Mouse (Mus musculus) CH12.LX (cell line): ENCODE results near the gene Ascc2. TPM values are rescaled to one million over a fixed set of nuclear protein-coding genes. Genes with fewer than 3 reads are reported as not detected.

ENCODE experiments used
- DNase-seq: peaks from one replicate; pipeline ENCODE4 v3.0.0-alpha.2; 2013; ENCODE audit errors: extremely low read depth
- H3K27ac ChIP-seq: 2 replicates; pipeline ENCODE4 v1.5.1; 2012; ENCODE audit warnings: low read depth, mild to moderate bottlenecking, control low read depth, moderate library complexity; ENCODE audit not compliant: insufficient read depth
- H3K27me3 ChIP-seq: replicated peaks from 2 replicates; pipeline ENCODE3; 2012; ENCODE audit warnings: inconsistent platforms
- H3K36me3 ChIP-seq, 2 experiments: replicated peaks in 1 of 2; 2 replicates each; pipeline versions ENCODE3 to v1.6.1; 2012; ENCODE audit warnings: inconsistent platforms in 1 of 2, low read length in 1 of 2, mild to moderate bottlenecking in 1 of 2, mixed read lengths in 1 of 2, moderate library complexity in 1 of 2; ENCODE audit not compliant: control insufficient read depth in 1 of 2, insufficient read depth in 1 of 2
- H3K4me1 ChIP-seq, 2 experiments: 2 replicates each; pipeline ENCODE4 v1.6.1; 2012; ENCODE audit warnings: inconsistent platforms in 1 of 2, moderate library complexity in 1 of 2; ENCODE audit not compliant: insufficient read depth in 2 of 2, control insufficient read depth in 1 of 2
- H3K4me2 ChIP-seq: 2 replicates; pipeline ENCODE4 v1.6.1; 2012; ENCODE audit warnings: low read depth, mild to moderate bottlenecking, control low read depth; ENCODE audit not compliant: poor library complexity, insufficient read depth, severe bottlenecking
- H3K4me3 ChIP-seq, 3 experiments: fragments of 150-350 bp in 1 of 3; sonication (generic) in 1 of 3; replicated peaks in 1 of 3; 2 replicates each; pipeline versions ENCODE3 to v1.5.1; 2011 to 2012; ENCODE audit warnings: low read depth in 2 of 3, low read length in 2 of 3, mild to moderate bottlenecking in 2 of 3, moderate library complexity in 2 of 3, control low read depth in 1 of 3, improper control_type of control experiment in 1 of 3, inconsistent platforms in 1 of 3, mixed read lengths in 1 of 3; ENCODE audit not compliant: poor library complexity in 1 of 3
- H3K79me2 ChIP-seq: replicated peaks from 2 replicates; pipeline ENCODE4 v1.6.1; 2012; ENCODE audit warnings: mild to moderate bottlenecking, moderate library complexity; ENCODE audit not compliant: control insufficient read depth, poor library complexity, insufficient read depth, severe bottlenecking; ENCODE audit errors: extremely low read depth
- H3K9ac ChIP-seq: 2 replicates; pipeline ENCODE4 v1.6.1; 2012; ENCODE audit warnings: low read depth, mild to moderate bottlenecking, control low read depth, moderate library complexity; ENCODE audit not compliant: insufficient read depth
- H3K9me3 ChIP-seq: replicated peaks from 2 replicates; pipeline ENCODE3; 2012; ENCODE audit warnings: low read length, inconsistent platforms, mixed read lengths
- BHLHE40 ChIP-seq: IDR thresholded peaks from 2 replicates; pipeline ENCODE4 v1.6.1; 2011; ENCODE audit warnings: mild to moderate bottlenecking, low read depth, low read length, improper control_type of control experiment
- ELF1 ChIP-seq: IDR thresholded peaks from 2 replicates; pipeline ENCODE4 v1.6.1; 2014; ENCODE audit warnings: low read depth, mild to moderate bottlenecking, inconsistent platforms, low read length, improper control_type of control experiment
- EP300 ChIP-seq: IDR thresholded peaks from 2 replicates; pipeline ENCODE4 v1.6.1; 2011; ENCODE audit warnings: low read length, improper control_type of control experiment
- ETS1 ChIP-seq: conservative IDR thresholded peaks from 2 replicates; pipeline ENCODE4 v1.6.1; 2012; ENCODE audit warnings: low read depth, mild to moderate bottlenecking, inconsistent platforms, low read length, improper control_type of control experiment, moderate library complexity
- IRF4 ChIP-seq: IDR thresholded peaks from 2 replicates; pipeline ENCODE4 v1.6.1; 2014; ENCODE audit warnings: low read depth, mild to moderate bottlenecking, inconsistent platforms, low read length, improper control_type of control experiment
- KAT2A ChIP-seq: IDR thresholded peaks from 2 replicates; pipeline ENCODE4 v1.6.1; 2012; ENCODE audit warnings: low read length, improper control_type of control experiment, inconsistent platforms; ENCODE audit not compliant: insufficient replicate concordance
- MAFK ChIP-seq: IDR thresholded peaks from 2 replicates; pipeline ENCODE4 v1.6.1; 2011; ENCODE audit warnings: low read length, improper control_type of control experiment; ENCODE audit not compliant: insufficient replicate concordance
- MAX ChIP-seq: IDR thresholded peaks from 2 replicates; pipeline ENCODE4 v1.6.1; 2011; ENCODE audit warnings: low read length, improper control_type of control experiment
- MAZ ChIP-seq: IDR thresholded peaks from 2 replicates; pipeline ENCODE4 v1.6.1; 2012; ENCODE audit warnings: low read depth, mild to moderate bottlenecking, inconsistent platforms, low read length, improper control_type of control experiment, moderate library complexity
- MEF2A ChIP-seq: IDR thresholded peaks from 2 replicates; pipeline ENCODE4 v1.6.1; 2014; ENCODE audit warnings: low read depth, mild to moderate bottlenecking, inconsistent platforms, low read length, improper control_type of control experiment, borderline replicate concordance
- MYC ChIP-seq: IDR thresholded peaks from 2 replicates; pipeline ENCODE4 v1.6.1; 2011; ENCODE audit warnings: low read depth, mild to moderate bottlenecking, improper control_type of control experiment, low read length
- NELFE ChIP-seq: IDR thresholded peaks from 2 replicates; pipeline ENCODE4 v1.6.1; 2011; ENCODE audit warnings: low read depth, low read length, improper control_type of control experiment
- PAX5 ChIP-seq: IDR thresholded peaks from 2 replicates; pipeline ENCODE4 v1.6.1; 2012; ENCODE audit warnings: low read length, inconsistent platforms, mixed read lengths
- POLR2A ChIP-seq: IDR thresholded peaks from 2 replicates; pipeline ENCODE4 v1.6.1; 2011; ENCODE audit warnings: low read depth, mild to moderate bottlenecking, improper control_type of control experiment, low read length
- POLR2AphosphoS2 ChIP-seq: IDR thresholded peaks from 2 replicates; pipeline ENCODE4 v1.6.1; 2011; ENCODE audit warnings: low read depth, low read length, improper control_type of control experiment
- SMC3 ChIP-seq: IDR thresholded peaks from 2 replicates; pipeline ENCODE4 v1.6.1; 2011; ENCODE audit warnings: low read depth, low read length, improper control_type of control experiment
- UBTF ChIP-seq: IDR thresholded peaks from 2 replicates; pipeline ENCODE4 v1.6.1; 2012; ENCODE audit warnings: low read depth, mild to moderate bottlenecking, inconsistent platforms, low read length, improper control_type of control experiment, moderate library complexity
- USF2 ChIP-seq: conservative IDR thresholded peaks from 2 replicates; pipeline ENCODE4 v1.6.1; 2011; ENCODE audit warnings: low read depth, low read length, improper control_type of control experiment
- ZKSCAN1 ChIP-seq: IDR thresholded peaks from 2 replicates; pipeline ENCODE4 v1.6.1; 2012; ENCODE audit warnings: low read depth, inconsistent platforms, low read length, improper control_type of control experiment, borderline replicate concordance
- ZMIZ1 ChIP-seq: IDR thresholded peaks from 2 replicates; pipeline ENCODE4 v1.6.1; 2012; ENCODE audit warnings: low read depth, mild to moderate bottlenecking, inconsistent platforms, low read length, improper control_type of control experiment
- dilution Hi-C: fragments of 300-500 bp; cut with MboI; formaldehyde crosslinking; loops from 2 replicates; pipeline ENCODE4 v1.14.3; 2020; ENCODE audit warnings: low sequenced_read_pairs; ENCODE audit not compliant: extremely low pct_unique_long_range_greater_than_20kb, extremely low pct_ligation_motif_present
- in situ Hi-C: fragments of 300-500 bp; cut with MboI; formaldehyde crosslinking; loops from 3 replicates; pipeline ENCODE4 v1.14.3; 2019; ENCODE audit warnings: low sequenced_read_pairs, low pct_ligation_motif_present, low pct_unique_long_range_greater_than_20kb, mixed read lengths
- polyA plus RNA-seq: library from polyadenylated mRNA; unstranded; fragments of >175 nt; gene quantifications from 2 replicates; pipeline ENCODE4 v1.2.1, GENCODE M21; 2012; ENCODE audit warnings: low read depth; ENCODE audit not compliant: insufficient read length
- total RNA-seq, 2 experiments: library from RNA; depleted of rRNA; stranded (reverse); fragments of 300-350 nt in 1 of 2; fragments of >200 nt in 1 of 2; gene quantifications; 2 replicates each; pipeline ENCODE4 v1.2.3; 2012 to 2014

Ascc2 gene
- total and polyA plus RNA-seq, 3 experiments, result 25.1 to 52.9 (median 34.6) TPM

- peaks cover 0 to 6% of the 10 kb centered on the region in 2 experiments; a peak in 2 of 4 replicates for H3K4me1 ChIP-seq
- H3K36me3 ChIP-seq, result no peaks in the 10 kb centered on the region
- no peak for TF ChIP-seq KAT2A
- TF ChIP-seq MYC, result no peak
- TF ChIP-seq POLR2A, result no peak
- no peak for TF ChIP-seq ETS1
- H3K27ac ChIP-seq, result no peak overlapping the region
- no peak overlapping the region for H3K9ac ChIP-seq
- H3K4me3 ChIP-seq, result no peak overlapping the region
- in situ Hi-C loops (no loop called here), dilution Hi-C loops (no loop called here)
- peaks cover 15% of the 10 kb centered on the region for H3K27me3 ChIP-seq
- no peak for DNase-seq
- no peaks in the 10 kb centered on the region for H3K79me2 ChIP-seq
- H3K9me3 ChIP-seq, result no peaks in the 10 kb centered on the region
- H3K4me2 ChIP-seq, result no peak overlapping the region
Observed at GRCm38 (mm10) chr11:4629861-4630280, 7.7 kb upstream of the Ascc2 start.

DNA sequence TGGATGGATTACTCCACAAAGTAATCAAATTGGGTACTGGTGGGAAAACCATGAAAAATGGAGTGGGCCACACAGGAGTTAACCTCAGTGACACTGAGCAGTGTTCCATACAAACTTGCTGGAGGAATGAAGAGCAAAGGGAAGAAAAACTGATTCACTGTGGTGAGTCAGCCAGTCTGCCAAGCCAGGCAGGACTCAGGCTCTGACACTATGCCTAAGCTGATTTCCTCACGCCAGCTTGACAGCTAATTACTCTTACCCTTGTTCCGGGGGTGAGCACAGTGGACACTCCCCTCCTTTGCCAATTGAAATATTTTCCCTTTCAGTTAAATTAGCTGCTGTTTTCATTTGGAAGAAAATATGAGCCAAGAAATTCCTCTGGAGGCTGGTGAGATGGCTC is 4.1 kb upstream of the Ascc2 start:
- H3K27me3 ChIP-seq, result peaks cover 18% of the 10 kb centered on the region
- no peaks in the 10 kb centered on the region for H3K9me3 ChIP-seq
- H3K36me3 ChIP-seq, result no peaks in the 10 kb centered on the region
- no peak overlapping the region for H3K27ac ChIP-seq
- no peak overlapping the region for H3K4me3 ChIP-seq
- no peak for TF ChIP-seq MAX
- in situ Hi-C loops (no loop called here), dilution Hi-C loops (no loop called here)
- H3K4me2 ChIP-seq, result no peak overlapping the region
- no peak overlapping the region for H3K9ac ChIP-seq
- peaks cover 0 to 11% of the 10 kb centered on the region in 2 experiments; a peak in 2 of 4 replicates for H3K4me1 ChIP-seq
- peaks cover 6% of the 10 kb centered on the region for H3K79me2 ChIP-seq
- no peak for DNase-seq

DNA sequence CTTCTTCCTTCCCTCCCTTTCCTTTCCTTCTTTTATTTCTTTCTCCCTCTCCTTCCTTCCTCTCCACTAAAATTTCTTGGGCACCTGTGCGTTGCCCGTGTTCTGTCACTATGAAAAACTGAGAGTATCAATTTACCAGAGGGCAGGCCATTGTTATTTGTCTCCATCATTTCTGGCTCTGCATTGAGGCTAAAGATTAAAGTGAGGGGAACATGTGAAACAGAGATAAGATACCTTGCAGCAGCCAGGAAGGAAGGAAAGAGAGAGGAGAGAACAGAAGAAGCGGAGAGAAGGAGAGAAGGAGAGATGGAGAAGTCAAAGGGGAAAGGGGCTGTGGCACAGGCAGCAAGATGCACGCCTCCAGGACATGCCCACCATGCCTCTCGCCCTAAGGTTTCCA is 3.2 kb upstream of the Ascc2 start:
- Histone ChIP-seq H3K27me3 (peaks cover 18% of the 10 kb centered on the region), H3K9me3 (no peaks in the 10 kb centered on the region), H3K4me1 (peaks cover 7 to 20% of the 10 kb centered on the region in 2 experiments; a peak in 3 of 4 replicates), H3K9ac (no peak overlapping the region), H3K4me3 (no peak overlapping the region), H3K27ac (no peak overlapping the region), H3K79me2 (peaks cover 16% of the 10 kb centered on the region), H3K4me2 (no peak overlapping the region), H3K36me3 (peaks cover 0 to 5% of the 10 kb centered on the region in 2 experiments)
- no peak for DNase-seq
- dilution Hi-C loops, result no loop called here
- in situ Hi-C loops, result no loop called here
- no peak for TF ChIP-seq IRF4
- no peak for TF ChIP-seq USF2
- no peak for TF ChIP-seq MAZ
- no peak for TF ChIP-seq ZMIZ1
- TF ChIP-seq MAFK, result no peak
- TF ChIP-seq POLR2A, result no peak
- TF ChIP-seq SMC3, result no peak
- TF ChIP-seq NELFE, result no peak
- no peak for TF ChIP-seq KAT2A
- TF ChIP-seq BHLHE40, result no peak
- TF ChIP-seq ELF1, result no peak
- TF ChIP-seq MEF2A, result no peak
- TF ChIP-seq EP300, result no peak
- no peak for TF ChIP-seq ZKSCAN1
- no peak for TF ChIP-seq PAX5
- TF ChIP-seq UBTF, result no peak
- TF ChIP-seq POLR2AphosphoS2, result no peak
